13 mouse cellular contexts compared by ENCODE assay signal in genomic region chr2:172430609-172431008, GRCm38 (mm10). TPM values are rescaled to one million over a fixed set of nuclear protein-coding genes. Genes with fewer than 3 reads are reported as not detected.
DNase-seq lines count a peak whose midpoint lies in the region; ATAC-seq and TF ChIP-seq lines count a peak whose summit lies in the region.
"Had no signal": no experiment of that assay in that cellular context is flagged by ENCODE, and none has a peak within 500 bp of the region (broad histone marks: within the 10 kb centered on the region; RNA-seq: fewer than 3 reads in every experiment).

No protein-coding gene starts in this region.

- TF ChIP-seq CTCF in stomach, postnatal 0 days (IDR thresholded peaks at IDR 0.05; ENCODE audit: low read depth), result no peak

- 0 out of 2 replicates have a peak, but pooled peaks have one; percentile 39 for ATAC-seq in stomach, embryonic 15.5 days (ENCODE audit: insufficient read depth, low FRiP score, low read depth)
- ATAC-seq in stomach, postnatal 0 days (ENCODE audit: low FRiP score, low TSS enrichment), result no peak
- ATAC-seq in frontal cortex, adult (ENCODE audit: low TSS enrichment), result no peak
- ATAC-seq: forebrain, embryonic 15.5 days; midbrain, embryonic 15.5 days had no signal

- no peaks in the 10 kb centered on the region for H3K4me1 ChIP-seq in stomach, embryonic 15.5 days
- H3K4me1 ChIP-seq in stomach, postnatal 0 days (replicated peaks; ENCODE audit: control insufficient read depth, insufficient read depth), result no peaks in the 10 kb centered on the region
- H3K4me1 ChIP-seq: forebrain, embryonic 15.5 days; hindbrain, embryonic 12.5 days; midbrain, embryonic 15.5 days had no signal

- H3K9ac ChIP-seq in stomach, embryonic 15.5 days, result no peak overlapping the region
- H3K9ac ChIP-seq in stomach, postnatal 0 days (ENCODE audit: low read length), result no peak overlapping the region
- H3K9ac ChIP-seq: forebrain, embryonic 15.5 days; hindbrain, embryonic 12.5 days; midbrain, embryonic 15.5 days had no signal

- H3K27me3 ChIP-seq in stomach, embryonic 15.5 days (replicated peaks), result no peaks in the 10 kb centered on the region
- H3K27me3 ChIP-seq in stomach, postnatal 0 days (ENCODE audit: control insufficient read depth, insufficient read depth, low read length), result no peaks in the 10 kb centered on the region
- H3K27me3 ChIP-seq: forebrain, embryonic 15.5 days; hindbrain, embryonic 12.5 days; midbrain, embryonic 15.5 days had no signal

- no peaks in the 10 kb centered on the region for H3K36me3 ChIP-seq in stomach, embryonic 15.5 days
- no peaks in the 10 kb centered on the region for H3K36me3 ChIP-seq in stomach, postnatal 0 days (ENCODE audit: control insufficient read depth, insufficient read depth, low read length)
- H3K36me3 ChIP-seq: forebrain, embryonic 15.5 days; hindbrain, embryonic 12.5 days; midbrain, embryonic 15.5 days had no signal

- 52% methylated on average over 1 of the region's 1 CpGs for WGBS in stomach, embryonic 15.5 days
- 43% methylated on average over 1 of the region's 1 CpGs for WGBS in stomach, postnatal 0 days

- no peak overlapping the region for H3K27ac ChIP-seq in stomach, embryonic 15.5 days
- H3K27ac ChIP-seq in stomach, postnatal 0 days (replicated peaks), result no peak overlapping the region
- H3K27ac ChIP-seq: forebrain, embryonic 15.5 days; hindbrain, embryonic 12.5 days; midbrain, embryonic 15.5 days had no signal

- no peaks in the 10 kb centered on the region for H3K9me3 ChIP-seq in stomach, embryonic 15.5 days
- H3K9me3 ChIP-seq in stomach, postnatal 0 days (ENCODE audit: control insufficient read depth, low read length), result no peaks in the 10 kb centered on the region
- H3K9me3 ChIP-seq: forebrain, embryonic 15.5 days; hindbrain, embryonic 12.5 days; midbrain, embryonic 15.5 days had no signal

- peak; percentile 43 to 64 for DNase-seq in heart, adult 18-20 months
- DNase-seq in heart, adult 8-10 months (ENCODE audit: low spot score), result no peak
- no peak for DNase-seq in stomach, postnatal 0 days (ENCODE audit: low spot score)
- DNase-seq in kidney, postnatal 25 days, result peak; percentile 43 to 45
- DNase-seq in layer of hippocampus, adult 18-20 months (ENCODE audit: low spot score in 2 of 2), result no peak
- DNase-seq in urinary bladder, adult 2 months (ENCODE audit: low spot score), result no peak

- no peak overlapping the region for H3K4me3 ChIP-seq in stomach, embryonic 15.5 days (replicated peaks)
- no peak overlapping the region for H3K4me3 ChIP-seq in stomach, postnatal 0 days (ENCODE audit: low read depth, low read length)
- H3K4me3 ChIP-seq: forebrain, embryonic 15.5 days; hindbrain, embryonic 12.5 days; midbrain, embryonic 15.5 days had no signal

- no peak for TF ChIP-seq EP300 in stomach, postnatal 0 days (optimal IDR thresholded peaks at IDR 0.05)

- H3K4me2 ChIP-seq in stomach, embryonic 15.5 days, result no peak overlapping the region
- H3K4me2 ChIP-seq in stomach, postnatal 0 days (replicated peaks; ENCODE audit: low read depth), result no peak overlapping the region
- H3K4me2 ChIP-seq: forebrain, embryonic 15.5 days; hindbrain, embryonic 12.5 days; midbrain, embryonic 15.5 days had no signal

RNA-seq across cellular contexts. Expression of gene Rtf2, which starts 9.7 kb away (rescaled TPM):
- 10 to 100 TPM; 30.6 to 32.7 TPM for total RNA-seq in heart, adult 18-20 months (2021)
- total RNA-seq in heart, adult 8-10 months (2022), result 10 to 100 TPM; 30.2 to 38.1 (median 31.4) TPM
- 69.3 and 69.4 TPM in 2 replicates for polyA plus RNA-seq in stomach, embryonic 15.5 days (2015; fragmentation: Nextera tagmentation; extraction: Ambion mirVana)
- polyA plus RNA-seq in stomach, postnatal 0 days (2015; fragmentation: Nextera tagmentation; extraction: Ambion mirVana), result 79.7 and 81.1 TPM in 2 replicates
- 10 to 100 TPM; 67.7 to 72.2 TPM for total RNA-seq in layer of hippocampus, adult 18-20 months (2021)
- polyA plus RNA-seq in urinary bladder, adult 2 months (2012; rRNA removed), result 72.6 and 72.7 TPM in 2 replicates

RNA-seq across cellular contexts. Expression of gene Gcnt7, which starts 27.8 kb away (rescaled TPM):
- not detected for total RNA-seq in heart, adult 18-20 months (2021)
- total RNA-seq in heart, adult 8-10 months (2022), result not detected
- polyA plus RNA-seq in stomach, embryonic 15.5 days (2015; fragmentation: Nextera tagmentation; extraction: Ambion mirVana), result 1.4 and 1.7 TPM in 2 replicates
- 0.38 and 0.44 TPM in 2 replicates for polyA plus RNA-seq in stomach, postnatal 0 days (2015; fragmentation: Nextera tagmentation; extraction: Ambion mirVana)
- not detected for total RNA-seq in layer of hippocampus, adult 18-20 months (2021)
- polyA plus RNA-seq in urinary bladder, adult 2 months (2012; rRNA removed), result 0.04 TPM in 1 of 2 replicates, not detected in the other
- total RNA-seq: left cerebral cortex, postnatal 10 days had no signal
- polyA plus RNA-seq: cortical plate, adult 2 months had no signal

RNA-seq across cellular contexts. Expression of gene Cass4, which starts 37.0 kb away (rescaled TPM):
- under 1 TPM; 0.27 to 0.28 TPM for total RNA-seq in heart, adult 18-20 months (2021)
- under 1 TPM; 0.09 to 0.53 (median 0.35) TPM for total RNA-seq in heart, adult 8-10 months (2022)
- 0.12 and 0.22 TPM in 2 replicates for polyA plus RNA-seq in stomach, embryonic 15.5 days (2015; fragmentation: Nextera tagmentation; extraction: Ambion mirVana)
- 0.17 and 0.18 TPM in 2 replicates for polyA plus RNA-seq in stomach, postnatal 0 days (2015; fragmentation: Nextera tagmentation; extraction: Ambion mirVana)
- total RNA-seq in layer of hippocampus, adult 18-20 months (2021), result under 1 TPM; 0.18 to 0.22 TPM
- 0.88 and 1.3 TPM in 2 replicates for polyA plus RNA-seq in urinary bladder, adult 2 months (2012; rRNA removed)

RNA-seq across cellular contexts. Expression of gene Fam209, which starts 41.7 kb away (rescaled TPM):
- total RNA-seq in heart, adult 18-20 months (2021), result not detected
- total RNA-seq in heart, adult 8-10 months (2022), result not detected
- 0.19 TPM in 1 of 2 replicates, not detected in the other for polyA plus RNA-seq in stomach, embryonic 15.5 days (2015; fragmentation: Nextera tagmentation; extraction: Ambion mirVana)
- polyA plus RNA-seq in stomach, postnatal 0 days (2015; fragmentation: Nextera tagmentation; extraction: Ambion mirVana), result 0.15 and 0.33 TPM in 2 replicates
- total RNA-seq in layer of hippocampus, adult 18-20 months (2021), result under 1 TPM in 1 of 2 experiments, not detected in 1; 0.50 TPM
- 0.26 and 0.59 TPM in 2 replicates for polyA plus RNA-seq in urinary bladder, adult 2 months (2012; rRNA removed)
- polyA plus RNA-seq: cortical plate, adult 2 months; hindbrain, embryonic 12.5 days; midbrain, embryonic 15.5 days had no signal

Comparison
In these comparisons a context has a peak if more than half of its experiments do, and no peak if none do; other contexts are left out.
1. DNase-seq: peak in heart, adult 18-20 months (2 of 2) and kidney, postnatal 25 days (2 of 2); none in heart, adult 8-10 months (single experiment), stomach, postnatal 0 days (single experiment), layer of hippocampus, adult 18-20 months (0 of 2) and urinary bladder, adult 2 months (single experiment).